Mouse (Mus musculus) R1 (cell line): Measurements from ENCODE around the gene Josd2.

ENCODE experiments used
- DNase-seq: peaks from one replicate; pipeline ENCODE4 v3.0.0-alpha.2; 2018; ENCODE audit warnings: low read depth, low spot score

Gene Josd2

DNA sequence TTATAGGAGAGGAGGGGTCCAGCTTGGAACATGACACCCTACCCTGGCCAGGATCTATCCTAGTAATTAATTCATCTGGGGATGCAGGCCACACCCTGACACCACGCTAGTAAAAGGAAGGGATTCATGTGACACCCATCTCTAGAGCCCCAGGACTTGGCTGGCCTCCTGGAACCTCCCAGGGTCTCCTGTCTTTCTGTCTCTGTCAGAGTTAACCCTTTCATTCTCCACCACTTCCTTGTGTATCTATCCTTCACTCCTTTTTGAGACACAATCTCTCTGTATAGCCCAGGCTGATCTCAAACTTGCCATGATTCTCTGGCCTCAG is 4.7 kb downstream of the Josd2 start:
- DNase-seq, result no peak

DNA sequence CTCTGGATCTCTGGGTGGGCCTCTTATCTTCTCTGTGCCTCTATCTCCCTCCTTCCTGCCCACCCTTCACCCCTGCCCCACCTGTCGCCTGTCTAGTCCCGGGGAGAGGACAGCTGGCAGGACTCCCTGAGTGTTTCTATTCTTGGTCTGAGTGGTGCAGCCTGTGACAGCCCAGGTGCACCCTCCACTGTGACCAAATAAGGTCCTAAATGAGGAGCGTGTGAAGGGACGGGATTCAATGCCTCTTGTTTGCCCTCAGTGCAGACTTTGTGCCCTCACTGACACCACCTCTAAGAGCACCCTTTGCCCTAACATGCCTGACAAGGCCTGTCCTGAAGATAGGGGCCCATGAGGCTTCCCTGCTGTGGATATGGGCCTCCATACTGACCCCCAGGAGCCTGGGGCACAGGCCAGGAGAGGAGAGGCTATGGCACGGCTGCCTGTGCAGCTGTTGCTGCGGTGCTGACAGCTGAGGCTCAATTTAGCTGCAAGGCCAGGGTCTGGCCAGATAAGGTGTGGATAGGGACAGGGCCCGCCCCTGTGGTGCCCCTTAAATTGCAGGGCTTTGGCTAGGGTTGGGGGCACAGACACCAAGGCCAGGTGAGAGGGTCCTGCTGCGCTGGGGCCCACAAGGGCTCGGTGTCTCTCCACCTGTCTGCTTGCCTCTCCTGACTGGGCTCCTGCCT is 5.3 kb downstream of the Josd2 start:
- no peak for DNase-seq

DNA sequence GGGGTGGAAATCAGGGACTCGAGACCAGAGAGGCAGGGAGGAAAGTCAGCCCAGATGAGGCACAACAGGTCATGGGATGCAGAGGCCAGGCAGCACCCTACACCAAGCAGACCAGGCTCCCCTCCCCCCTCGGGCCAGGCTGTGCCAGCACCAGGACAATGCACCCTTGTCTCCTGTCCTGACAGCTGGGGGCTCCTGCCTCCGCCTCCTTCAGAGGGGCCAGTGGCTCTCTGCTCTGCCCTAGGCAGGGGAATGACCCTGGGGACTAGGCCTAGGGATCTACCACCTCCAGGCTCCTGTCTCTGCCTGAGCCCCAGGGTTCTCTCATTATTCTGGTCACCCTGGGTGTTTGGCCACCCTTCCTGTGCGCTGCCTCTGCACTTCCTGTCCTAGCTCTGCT is 6.6 kb downstream of the Josd2 start:
- no peak for DNase-seq

DNA sequence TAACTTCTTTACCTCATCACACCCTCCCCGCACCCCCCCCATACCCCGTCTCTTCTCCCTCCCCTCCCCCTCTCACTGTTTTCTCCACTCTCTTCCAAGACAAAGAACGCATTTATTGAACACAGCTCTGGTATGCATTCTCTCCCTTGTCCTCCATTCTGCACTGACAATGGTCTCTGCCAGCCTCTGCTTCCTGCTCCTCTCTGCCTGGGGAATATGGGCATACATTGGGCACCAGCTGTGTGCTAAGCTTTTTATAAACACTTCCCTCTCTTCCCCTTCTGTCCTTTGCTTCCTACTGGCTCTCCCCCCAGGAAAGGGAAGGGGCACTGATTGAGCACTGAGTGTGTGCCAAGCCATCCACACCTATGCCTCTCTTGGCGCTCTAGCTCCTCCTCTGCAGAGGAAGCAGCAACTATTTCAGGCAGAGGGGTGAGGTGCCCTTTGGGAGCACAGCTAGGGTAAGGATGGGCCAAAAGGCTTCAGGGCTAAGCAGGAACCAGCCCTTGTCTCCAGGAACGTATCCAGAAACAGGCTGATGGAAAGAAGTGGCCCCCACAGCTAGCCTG is 7.3 kb downstream of the Josd2 start:
- DNase-seq, result no peak

DNA sequence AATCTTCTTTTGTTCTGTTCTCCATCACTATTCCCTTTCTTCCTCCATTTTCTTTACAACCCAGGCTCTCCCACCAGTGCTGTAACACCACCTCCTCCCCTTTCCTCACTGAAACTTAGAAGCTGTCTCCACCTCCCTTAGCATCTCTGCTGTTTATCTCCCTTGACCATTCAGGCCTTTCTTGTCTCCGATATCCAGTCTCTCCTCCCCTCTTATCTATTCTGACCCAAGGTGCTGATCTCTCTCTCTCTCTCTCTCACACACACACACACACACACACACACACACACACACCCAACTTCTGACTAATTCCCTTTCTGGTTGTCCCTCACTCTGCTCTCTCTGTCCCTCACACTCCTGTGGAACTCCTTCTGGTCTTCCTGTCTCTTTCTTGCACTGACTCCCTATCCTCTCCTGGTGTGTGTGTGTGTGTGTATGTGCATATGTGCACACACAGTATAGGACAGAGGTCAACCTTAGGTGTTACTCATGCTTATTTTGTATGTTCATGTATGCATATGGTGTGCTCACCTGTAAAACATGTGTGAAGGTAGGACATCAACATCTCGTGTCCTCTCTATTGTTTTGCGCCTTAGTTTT is 15.2 kb downstream of the Josd2 start:
- DNase-seq, result no peak

DNA sequence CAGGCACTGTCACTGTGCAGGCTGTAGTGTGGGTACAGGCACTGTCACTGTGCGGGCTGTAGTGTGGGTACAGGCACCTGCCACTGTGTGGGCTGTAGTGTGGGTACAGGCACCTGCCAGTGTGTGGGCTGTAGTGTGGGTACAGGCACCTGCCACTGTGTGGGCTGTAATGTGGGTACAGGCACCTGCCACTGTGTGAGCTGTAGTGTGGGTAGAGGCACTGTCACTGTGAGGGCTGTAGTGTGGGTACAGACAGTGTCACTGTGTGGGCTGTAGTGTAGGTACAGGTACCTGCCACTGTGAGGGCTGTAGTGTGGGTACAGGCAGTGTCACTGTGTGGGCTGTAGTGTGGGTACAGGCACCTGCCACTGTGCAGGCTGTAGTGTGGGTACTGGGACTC is 16.3 kb downstream of the Josd2 start:
- DNase-seq, result no peak

DNA sequence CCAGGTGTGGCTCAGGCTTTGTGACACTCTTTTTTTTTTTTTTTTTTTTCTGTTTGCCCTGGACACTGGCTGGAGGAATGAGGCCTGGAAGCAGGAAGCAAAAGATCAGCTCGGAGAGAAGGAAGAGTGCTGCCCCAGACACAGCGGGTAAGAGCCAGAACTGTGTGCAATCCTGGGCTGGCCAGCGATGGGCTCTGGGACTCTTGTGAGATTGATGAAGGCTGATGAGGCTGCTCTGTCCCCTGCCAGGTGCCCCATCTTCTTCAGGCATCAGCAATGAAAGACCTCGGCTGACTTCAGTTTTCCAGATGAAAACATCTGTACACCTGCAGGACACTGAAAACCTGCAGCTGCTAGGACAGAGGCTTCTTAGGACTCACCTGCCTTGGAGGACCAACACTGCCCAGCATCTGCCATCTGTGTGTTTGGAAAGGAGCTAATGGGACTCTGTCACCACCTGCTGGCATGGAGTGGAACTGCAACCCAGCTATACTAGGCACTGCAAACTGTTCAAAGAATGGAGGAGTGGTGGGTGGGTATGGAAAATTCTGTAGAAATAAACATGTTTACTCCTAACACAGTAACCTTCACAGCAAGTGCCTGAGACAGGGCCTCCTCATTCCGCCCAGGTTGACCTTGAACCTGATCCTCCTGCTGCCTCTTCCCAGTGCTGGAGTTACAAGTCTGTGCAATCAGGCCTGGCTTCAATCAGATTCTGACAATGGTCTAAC is 17.2 kb downstream of the Josd2 start:
- DNase-seq, result peak; percentile 88

DNA sequence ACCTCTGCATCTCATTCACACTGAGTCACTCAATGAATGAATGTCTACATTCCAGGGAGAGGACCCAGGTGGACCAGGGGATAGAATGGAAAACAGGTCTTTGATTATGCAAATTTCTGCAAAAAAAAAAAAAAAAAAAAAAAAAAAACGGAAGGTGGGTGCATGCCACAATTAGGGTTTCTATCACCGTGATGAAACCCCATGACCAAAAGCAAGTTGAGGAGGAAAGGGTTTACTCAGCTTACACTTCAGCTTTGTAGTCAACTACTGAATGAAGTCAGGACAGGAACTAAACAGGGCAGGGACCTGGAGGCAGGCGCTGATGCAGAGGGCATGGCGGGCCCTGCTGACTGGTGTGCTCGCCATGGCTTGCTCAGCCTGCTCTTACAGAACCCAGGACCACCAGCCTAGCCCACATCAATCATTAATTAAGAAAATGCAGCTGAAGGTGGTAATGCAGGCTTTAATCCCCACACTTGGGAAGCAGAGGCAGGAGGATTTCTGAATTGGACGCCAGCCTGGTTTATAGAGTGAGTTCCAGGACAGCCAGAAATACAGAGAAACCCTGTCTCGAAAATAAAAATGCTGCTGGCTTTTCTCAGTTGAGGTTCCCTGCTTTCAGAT is 17.9 kb downstream of the Josd2 start:
- no peak for DNase-seq

DNA sequence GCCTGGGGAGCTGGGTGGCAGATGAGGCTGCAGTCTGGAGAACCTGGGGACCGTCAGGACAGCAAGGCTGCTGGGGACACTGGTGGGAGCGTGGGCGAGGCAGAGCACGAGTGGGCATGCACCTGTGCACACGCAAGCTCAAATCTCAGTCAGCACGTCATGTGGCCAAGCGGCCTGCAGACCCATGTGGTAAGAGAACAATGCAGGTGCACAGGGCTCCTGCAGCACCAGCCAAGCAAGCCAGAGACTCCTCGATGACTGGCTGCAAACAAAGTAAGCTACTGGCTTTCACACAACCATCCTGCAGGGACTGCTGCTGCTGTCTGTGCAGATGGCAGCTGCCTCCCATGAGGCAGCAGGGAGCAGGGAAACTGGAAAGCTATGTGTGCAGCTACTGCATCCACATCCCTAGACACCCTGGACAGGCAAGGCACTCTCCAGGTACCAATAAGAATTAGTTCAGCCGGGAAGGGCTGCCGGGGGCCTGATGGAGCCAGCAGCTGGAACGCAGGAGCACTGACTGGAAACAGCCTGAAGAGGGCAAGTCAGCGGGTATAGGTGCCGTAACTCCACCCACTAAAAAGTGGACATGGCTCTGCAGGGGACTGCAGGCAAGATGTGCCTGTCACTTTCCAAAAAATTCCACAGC is 19.3 kb downstream of the Josd2 start:
- DNase-seq, result no peak

DNA sequence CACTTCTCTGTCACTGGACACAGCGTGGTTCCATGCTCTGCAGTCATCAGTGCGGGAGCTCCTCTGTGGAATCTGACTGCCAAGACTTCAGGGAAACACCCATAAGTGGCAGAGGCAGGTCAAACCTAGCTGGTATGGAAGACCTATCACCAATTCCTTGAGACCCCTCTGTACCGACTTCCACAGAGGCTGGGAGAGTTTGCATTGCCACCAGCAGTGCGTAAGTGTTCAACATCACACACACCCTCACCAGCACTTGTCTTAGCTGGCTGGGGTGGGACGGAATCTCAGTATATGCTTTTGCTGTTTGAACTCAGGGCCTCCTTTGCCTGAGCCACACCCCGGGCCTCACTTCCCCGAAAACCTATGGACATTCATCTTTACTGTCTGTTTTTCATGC is 20.2 kb downstream of the Josd2 start:
- DNase-seq, result no peak

DNA sequence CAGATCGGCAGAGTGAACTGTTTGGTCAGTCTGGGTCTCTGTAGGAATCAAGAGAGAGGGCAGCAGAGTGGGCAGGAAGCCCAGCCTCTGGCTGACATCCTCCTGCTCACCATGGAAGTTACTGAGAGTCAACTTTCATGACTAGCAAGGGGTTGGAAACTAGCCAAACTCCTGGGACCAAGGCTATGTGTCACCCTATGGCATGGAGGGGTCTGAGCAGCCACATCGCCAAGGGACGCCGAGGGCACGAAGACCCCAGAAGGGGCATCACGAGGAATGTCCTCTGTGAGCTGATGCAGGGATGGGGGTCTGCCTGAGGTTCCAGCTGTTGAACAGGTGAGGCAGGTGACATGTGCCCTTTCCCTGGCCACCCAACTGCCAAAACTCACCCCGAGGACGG is 20.8 kb downstream of the Josd2 start:
- no peak for DNase-seq

DNA sequence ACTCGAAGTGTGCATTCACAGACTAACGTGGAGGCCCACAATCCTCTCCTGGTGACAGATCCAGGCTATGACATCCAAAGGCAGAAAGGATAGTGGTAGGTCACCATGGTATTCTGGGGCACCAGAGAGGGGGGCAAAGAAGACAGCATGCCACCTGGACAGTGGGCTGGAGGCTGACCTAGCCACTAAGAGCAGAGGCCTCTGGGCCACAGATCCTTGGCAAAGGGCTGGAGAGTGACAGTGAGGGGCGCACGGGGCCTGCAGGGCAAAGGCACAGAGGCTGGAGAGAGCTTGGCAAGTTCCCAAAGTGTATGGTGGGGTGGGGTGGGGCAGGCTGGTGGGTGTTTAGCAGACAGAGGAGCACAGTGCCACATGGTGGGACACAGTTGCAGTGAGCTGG is 22.5 kb downstream of the Josd2 start:
- no peak for DNase-seq

DNA sequence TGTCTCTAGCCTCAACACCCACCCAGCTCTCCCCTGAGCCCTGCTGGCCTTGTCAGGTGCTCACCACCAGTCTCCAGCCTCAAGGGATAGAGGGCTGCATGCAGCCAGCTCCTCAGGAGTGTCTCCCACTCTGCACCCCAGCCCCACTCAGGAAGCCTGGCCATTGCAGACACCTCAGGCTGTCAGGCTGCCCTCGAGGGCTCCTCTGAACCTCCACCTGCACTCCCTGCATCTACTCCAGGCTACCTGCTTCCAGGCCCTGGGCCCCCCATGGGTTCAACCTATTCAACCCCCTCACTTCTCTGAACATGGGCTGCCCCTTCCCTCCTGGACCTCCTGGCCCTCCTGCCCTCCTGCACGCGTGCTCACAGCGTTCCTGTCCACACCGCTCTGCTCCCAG is 23.6 kb downstream of the Josd2 start:
- no peak for DNase-seq

DNA sequence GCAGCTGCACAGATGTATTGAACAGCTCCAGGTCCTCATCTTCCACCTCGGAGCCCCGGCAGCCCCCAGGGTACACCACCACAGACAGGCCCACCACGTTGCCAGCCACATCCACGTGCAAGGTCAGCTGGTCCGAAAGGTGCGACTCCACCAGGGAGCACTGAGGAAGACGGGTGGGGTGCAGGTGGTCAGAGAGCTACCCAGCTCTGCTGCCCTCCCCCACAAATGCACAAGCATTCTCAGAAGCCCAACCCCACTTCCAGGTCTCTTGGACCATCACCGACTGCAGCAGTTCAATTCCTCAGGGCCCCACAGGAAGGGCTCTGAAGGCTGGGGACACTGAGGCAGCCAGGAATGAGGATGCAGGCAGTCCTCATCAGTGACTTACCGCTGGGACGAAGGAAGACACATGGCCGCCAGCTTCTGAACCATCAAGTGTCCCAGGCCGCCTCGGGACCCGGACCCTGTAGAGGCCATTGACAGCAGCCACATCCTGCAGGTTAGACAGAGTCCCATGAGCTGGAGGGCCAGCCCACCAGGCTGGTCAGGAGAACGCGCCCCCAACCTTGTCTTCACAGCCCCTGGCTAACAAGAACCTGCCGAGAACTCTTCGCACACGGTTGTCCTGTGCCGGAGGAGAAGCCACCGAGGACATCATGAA is 24.5 kb downstream of the Josd2 start:
- DNase-seq, result no peak

DNA sequence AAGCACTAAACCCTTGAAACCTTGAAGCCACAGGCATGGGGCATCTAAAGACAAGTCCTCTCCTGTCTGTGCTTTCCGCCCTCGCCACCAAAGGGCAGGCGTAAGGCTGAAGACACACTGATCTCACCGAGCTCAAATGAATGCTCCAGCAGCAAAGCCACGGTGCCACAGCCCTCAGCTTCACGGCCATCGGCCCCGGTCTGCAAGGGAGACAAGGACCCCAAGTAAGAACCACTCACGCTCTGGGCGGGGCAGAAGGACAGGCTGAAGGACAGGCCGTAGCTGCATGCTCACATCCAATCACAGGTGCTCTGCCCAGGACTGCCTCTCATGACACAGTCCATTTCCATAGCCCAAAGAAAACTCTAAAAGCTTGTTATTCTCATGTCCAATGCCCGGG is 26.9 kb downstream of the Josd2 start:
- no peak for DNase-seq

DNA sequence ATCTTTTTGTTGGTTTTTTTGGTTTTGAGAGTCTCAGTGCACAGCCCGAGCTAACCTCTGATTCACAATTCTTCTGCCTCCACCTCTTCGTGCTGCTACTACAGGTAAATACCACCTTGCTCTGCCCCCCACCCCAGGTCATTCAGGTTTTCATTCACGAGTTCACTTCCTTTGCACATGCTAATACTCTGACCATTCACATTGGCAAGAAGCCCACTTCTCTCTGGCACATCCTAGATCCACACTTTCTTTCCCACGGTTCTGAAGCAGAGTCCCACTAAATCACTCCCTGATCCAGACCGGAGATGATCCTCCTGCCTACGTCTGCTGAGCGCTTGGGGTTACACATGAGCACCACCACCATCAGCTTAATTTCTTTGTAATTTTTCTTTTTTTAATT is 27.3 kb downstream of the Josd2 start:
- DNase-seq, result no peak

DNA sequence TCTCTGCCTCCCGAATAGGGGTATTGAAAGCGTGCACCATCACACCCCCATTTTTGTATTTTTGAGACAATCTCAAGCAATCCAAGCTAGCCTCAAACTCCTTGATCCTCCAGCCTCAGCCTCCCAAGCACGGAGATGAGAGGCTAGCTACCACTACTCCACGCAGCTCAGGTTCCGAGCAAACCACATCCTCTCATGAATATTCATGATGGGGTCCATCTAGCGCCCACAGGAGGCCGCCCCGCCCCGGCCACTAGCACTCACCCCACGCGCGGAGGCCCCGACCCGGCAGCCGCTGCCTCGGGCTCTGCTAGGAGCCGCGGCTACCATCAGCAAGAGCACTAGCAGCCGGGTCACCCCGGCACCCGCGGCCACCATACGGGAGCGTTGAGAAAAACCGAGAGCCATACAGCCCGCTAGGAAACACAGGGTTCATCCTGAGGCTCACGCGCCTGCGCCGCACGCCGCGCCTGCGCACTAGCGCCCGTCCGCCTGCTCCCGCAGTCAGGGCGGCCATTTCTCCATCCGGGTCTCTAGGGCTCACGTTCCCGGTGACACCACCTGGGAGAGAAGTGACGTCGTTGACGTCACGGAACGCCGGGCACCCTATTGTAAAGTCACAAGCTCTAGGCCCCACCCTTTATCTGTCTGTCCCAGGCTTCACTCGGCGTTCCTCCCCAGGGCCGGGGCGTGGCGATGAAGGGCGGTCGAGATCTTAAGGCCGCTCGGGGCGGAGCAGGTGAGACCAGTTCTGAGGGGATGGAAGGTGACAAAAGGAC is 28.4 kb downstream of the Josd2 start, which contains the start of the genes Emc10 and Fam71e1:
Gene Emc10, minus strand, starts transcription at position 538 of the 779 bp plus-strand sequence.
Gene Fam71e1, plus strand, starts transcription at position 590 of the 779 bp plus-strand sequence.
- DNase-seq, result peak; percentile 100

DNA sequence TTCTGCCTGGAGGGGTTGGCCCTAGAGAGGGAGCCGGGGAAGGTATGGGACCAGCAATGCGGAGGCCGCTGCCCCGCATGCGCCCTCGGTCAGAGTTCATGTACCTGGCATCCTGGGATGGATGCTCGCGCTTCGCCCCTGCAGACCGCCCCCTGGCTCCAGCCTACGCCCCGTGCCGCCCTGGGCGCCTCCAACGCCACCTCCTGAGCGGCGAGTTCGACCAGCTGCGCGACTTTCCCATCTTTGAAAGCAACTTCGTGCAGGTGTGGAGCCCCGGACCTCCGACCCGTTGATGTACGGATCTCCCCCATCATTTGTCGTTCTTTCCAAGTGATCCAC is 29.0 kb downstream of the Josd2 start:
- DNase-seq, result no peak

DNA sequence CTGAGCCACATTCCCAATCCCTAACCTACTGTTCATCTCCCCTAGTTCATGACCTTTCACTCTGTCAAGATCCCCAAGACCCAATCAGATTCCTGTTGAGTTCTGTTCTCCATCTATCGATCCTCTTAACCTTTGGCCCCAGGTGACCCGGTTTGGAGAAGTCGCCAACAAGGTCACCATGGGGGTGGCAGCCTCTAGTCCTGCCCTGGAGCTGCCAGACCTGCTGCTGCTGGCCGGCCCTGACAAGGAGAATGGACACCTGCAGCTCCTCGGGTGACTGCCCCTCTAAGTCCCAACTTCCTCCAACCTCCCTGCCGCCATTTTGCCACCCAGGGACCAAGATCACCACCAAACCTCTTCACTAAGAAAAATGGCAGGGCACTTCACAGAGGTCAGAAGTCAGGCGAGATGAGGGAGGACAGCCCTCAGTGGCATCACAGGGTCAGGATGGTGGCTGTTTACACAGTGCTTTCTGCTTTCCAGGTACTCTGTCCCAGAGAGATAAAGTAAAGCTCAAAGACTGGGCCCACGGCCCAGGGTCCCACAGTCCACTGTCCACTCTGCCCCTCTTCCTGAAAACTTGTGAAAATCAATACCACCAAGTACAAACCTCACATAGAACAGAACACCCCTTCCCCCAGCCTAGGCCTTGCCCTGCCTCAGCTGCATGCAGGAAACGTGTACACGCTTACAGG is 29.7 kb downstream of the Josd2 start:
- DNase-seq, result peak; percentile 48

DNA sequence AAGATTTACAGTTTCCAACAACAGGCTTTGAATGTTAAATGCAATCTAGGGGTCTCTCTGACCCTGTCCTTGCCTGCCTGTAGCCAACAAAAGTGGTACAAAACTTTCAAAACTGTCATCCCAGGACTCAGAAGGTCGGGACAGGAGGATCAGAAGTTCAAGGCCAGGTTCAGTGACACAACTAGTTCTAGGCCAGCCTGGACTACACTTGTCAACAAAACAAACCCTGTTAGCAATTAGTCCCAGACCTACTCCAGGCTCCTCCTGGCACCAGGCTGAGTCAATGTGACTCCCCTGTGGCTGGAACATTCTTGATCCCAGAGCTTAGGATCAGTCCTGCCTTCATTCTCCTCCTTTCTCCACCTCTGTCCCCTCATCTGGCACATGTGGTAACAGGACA is 31.1 kb downstream of the Josd2 start:
- no peak for DNase-seq
